Mouse (Mus musculus) urinary bladder, postnatal 10 days (tissue): Measurements from ENCODE around the gene Anapc15.
"Not testable (repeated sequence)": the region's sequence is repeated elsewhere in the genome, so short reads cannot be mapped to it uniquely, and the experiment has no call there.

Source experiments
- DNase-seq: peaks from one replicate; pipeline ENCODE4 v3.0.0; 2022; ENCODE audit warnings: low spot score

The Anapc15 gene

DNA sequence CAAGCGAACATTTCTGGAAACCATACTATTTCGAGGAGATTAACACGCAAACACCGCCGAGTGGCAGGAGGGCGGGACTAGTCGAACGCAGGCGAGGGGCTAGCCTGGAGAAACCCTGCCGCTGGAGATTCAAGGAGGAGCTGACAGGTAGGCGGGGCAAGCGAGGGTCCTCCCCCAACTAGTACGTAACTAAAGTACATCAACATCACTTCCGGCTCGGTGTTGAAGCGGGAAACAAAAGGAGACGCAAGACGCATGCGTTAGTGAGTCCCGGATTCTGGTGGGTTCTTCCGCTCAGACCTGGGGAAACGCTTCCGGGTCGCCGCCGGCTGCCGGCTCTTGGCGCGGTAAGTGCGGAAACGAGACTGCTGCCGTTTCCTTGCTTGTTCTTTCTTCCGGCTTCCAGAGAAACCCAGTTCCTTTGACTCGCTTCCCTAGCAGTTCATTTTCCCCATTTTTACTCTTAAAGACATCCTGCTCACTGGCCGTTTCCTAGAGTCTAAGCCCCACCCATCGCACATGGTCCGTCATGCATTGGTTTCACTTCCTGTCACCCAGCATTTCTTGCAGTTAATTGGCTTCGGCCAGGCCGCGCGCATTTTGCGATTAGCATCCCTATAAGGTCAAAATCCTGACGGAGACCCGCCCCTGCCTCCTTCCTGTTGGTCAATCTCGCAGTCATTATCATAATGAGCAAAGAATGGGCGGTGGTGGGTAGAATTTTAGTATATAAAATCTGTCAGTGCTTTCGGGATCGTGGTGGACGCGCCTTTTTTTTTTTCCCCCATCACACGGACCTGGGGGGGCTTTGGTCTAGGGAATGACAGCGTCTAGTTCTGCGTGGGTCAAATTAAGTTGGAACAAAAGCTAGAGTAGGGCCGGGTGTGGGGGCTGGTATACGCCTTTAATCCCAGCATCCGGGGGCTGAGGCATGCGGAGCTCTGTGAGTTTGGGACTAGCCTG is 32.9 kb downstream of the Anapc15 start:
- peak; percentile 84 for DNase-seq

DNA sequence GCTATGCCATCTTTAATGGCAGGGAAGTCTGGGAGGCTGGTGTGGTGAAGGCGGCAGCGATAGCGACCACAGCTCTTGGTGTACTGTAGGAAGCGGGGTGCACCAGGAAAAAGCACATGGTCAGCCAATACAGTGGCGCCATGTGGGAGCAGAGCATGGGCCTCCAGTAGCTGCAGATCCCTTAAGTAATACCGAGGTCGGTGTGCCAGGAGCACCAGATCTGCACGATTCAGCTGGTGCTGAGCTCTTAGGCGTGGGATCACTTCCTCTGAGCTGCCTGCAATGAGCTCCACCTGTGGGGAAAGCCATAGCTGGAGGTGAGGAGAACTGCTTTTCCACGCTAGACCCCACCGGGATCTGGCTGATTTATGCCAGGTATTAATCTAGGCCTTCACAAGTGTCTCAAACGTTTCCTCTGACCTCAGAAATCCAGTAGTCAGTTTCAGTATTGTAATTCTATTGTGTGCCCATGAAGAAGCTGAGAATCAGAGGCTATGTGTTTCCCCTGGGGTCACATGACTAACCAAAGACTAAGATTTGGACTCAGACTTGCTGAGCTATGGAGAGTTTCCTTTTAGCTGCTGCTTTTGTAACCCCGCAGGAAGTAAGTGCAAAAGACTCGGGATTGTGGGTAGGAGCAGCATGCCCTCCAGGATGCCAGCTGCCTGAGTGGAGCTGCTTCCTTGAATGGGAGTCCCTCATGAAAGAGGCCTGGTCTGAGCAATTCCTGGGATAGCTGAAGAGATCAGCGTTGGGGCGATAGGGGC is 37.0 kb downstream of the Anapc15 start:
- no peak for DNase-seq

GRCm38 (mm10) chr7:101901969-101902368 is 38.5 kb downstream of the Anapc15 start:
- DNase-seq: no peak

DNA sequence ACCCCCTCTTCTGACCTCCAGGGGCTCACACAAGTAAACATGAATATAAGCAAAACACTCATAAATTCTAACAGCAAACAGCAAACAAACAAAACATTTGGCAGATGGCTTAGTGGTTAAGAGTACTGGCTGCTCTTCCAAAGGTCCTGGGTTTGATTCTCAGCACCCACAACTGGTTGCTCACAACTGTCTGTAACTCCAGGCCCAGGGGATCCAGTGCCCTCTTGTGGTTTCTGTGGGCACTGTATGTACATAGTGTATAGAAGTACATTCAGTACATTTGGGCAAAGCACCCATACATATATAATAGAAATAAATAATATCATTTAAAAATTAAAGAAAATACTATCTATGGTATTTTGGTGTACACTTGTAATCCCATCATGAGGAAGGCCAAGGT is 39.3 kb downstream of the Anapc15 start:
- DNase-seq: no peak

DNA sequence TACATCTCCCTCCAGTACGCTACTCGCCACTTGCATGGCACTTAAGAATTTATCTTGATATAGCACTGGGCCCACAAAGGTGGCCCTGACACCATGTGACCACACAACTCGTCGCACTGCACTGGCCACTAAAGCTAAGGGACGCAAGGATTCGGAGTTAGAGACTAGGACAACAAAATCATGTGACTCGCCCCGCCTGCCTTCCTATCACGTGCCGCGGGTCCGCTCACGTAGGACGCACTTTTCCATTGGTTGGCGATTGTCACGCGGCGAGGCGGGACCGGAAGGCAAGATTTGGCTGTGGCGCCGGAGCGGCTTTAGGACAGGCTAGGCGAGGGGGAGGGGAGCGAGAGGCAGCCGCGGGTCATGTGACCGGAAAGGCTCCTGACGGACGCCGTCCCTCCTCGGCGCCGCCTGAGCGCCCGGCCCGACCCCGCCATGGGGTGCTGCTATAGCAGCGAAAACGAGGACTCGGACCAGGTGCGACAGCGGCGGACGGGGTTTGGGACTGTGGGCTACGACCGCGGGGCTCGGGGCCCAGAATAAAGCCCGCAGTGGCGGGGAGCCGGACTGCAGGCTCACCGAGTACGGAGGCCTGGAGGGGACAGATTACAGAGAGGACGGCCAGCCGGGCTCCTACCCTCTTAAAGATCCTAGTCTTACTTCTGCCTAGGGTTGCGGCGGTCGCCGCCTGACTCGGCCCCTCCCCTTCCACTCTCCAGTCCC is 42.2 kb downstream of the Anapc15 start, which contains the start of gene Lamtor1:
Gene Lamtor1, plus strand, starts transcription at position 344 of the 726 bp plus-strand sequence.
- DNase-seq: peak; percentile 98

- no peak for DNase-seq
These were observed 42.8 kb downstream of the Anapc15 start, which contains the start of gene Tomt for GRCm38 (mm10) chr7:101906287-101906681. Gene Tomt (minus strand): TSS chr7:101906359.

- no peak for DNase-seq
These were observed 43.2 kb downstream of the Anapc15 start for GRCm38 (mm10) chr7:101906696-101907095.

- no peak for DNase-seq
These were observed 44.9 kb downstream of the Anapc15 start for GRCm38 (mm10) chr7:101908367-101908766.

DNA sequence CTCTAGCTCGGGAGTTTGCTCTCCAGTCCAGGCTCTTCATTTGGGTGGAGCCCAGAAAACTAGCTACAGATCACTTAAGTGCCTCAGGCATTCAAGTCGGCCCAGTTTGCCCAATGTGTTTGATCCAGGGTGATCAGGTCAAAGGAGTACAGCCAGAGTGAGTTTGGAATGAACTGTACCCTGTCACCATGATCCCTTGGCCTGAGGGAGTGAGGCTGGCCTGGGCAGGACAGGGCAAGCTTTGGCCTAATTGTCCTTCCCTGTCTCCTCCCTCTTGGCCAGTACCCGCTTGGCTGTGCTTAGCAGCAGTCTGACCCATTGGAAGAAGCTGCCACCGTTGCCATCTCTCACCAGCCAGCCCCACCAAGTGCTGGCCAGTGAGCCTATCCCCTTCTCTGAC is 46.6 kb downstream of the Anapc15 start:
- no peak for DNase-seq

DNA sequence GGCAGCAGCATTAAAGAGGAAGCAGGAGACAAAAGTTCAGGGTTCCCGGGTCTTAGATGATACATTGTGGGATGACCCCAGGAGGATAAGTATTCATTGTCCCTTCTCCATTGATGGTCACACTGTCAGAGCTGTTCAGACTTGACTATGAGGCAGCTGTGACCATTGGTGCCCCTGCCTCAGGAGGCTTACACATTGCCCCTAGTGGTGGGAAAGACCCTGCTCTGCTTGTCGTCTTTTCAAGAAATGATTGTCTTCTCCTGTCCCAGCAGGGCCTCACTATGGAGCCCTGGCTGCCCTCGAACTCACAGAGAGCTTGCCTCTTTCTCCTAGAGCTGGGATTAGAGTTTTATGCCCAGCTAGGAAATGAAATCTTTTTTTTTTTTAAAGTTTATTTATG is 48.5 kb downstream of the Anapc15 start:
- no peak for DNase-seq

DNA sequence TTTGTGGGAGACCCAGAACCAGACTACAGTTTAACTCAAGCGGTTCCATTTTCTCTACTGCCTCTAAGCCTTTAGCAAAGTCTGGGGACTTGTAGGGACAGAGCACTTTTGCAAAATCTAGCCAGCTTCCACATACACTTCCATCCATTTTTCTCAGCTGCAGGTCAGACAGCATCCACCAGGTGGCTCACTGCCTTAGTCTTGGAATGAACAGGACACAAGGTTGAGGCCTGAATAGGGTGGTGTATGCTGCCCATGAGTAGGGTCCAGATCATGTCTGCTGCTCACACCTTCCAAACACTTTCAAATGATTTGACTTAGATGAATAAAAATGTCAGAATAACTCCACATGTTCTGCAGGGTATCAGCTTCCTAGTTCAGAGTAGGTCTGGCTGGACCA is 54.6 kb downstream of the Anapc15 start:
- no peak for DNase-seq

DNA sequence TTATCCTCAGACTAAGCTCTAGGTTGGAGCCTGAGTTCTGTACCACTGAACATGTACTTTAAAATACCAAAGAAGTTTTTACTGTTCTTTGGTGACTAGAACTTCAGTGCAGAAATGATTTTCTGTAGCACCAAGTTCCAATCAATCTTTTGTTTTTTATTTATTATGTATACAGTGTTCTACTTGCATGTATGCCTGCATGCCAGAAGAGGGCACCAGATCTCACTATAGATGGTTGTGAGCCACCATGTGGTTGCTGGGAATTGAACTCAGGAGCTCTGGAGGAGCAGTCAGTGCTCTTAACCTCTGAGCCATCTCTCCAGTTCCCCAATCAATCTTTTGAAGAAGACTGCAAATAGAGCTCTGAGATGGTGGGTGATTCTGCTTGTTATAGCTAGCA is 62.4 kb downstream of the Anapc15 start:
- DNase-seq: not testable (repeated sequence)

DNA sequence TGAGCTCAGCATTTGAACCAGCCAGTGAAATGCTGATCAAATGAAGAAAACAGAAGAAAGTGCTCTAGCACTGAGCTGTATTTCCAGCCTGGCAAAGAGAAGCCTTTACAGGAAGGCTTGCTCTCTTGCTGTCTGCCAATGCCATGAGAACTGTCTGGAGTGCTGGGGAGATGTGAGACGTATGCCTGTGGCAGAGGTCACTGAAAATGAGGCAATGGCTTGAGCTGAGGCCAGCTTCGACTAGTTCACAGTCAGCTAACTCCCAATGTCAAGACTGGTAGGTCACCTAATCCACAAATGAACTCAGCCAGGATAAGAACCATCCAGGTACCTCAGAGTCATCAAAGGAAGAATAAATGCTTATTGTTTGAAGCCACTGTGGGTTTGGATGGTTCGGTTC is 64.6 kb downstream of the Anapc15 start:
- no peak for DNase-seq

DNA sequence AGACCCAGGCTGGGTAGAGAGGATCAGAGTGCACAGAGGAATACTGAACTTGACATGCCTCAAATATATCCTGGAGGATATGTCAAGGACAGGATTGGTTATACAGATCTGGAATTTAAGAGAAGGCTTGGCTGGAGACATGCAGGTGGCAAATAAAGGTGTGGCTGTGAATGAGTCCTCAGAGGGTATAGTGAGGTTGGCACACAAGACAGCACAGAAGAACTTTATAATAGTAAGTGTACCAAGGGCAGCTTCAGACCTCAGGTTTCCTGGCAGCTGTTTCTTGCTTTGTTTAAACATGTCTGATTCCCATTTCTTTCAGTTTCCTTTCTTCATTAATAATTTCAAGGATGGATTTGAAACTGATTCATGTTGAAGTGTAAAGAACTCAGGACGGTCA is 69.0 kb downstream of the Anapc15 start:
- no peak for DNase-seq

DNA sequence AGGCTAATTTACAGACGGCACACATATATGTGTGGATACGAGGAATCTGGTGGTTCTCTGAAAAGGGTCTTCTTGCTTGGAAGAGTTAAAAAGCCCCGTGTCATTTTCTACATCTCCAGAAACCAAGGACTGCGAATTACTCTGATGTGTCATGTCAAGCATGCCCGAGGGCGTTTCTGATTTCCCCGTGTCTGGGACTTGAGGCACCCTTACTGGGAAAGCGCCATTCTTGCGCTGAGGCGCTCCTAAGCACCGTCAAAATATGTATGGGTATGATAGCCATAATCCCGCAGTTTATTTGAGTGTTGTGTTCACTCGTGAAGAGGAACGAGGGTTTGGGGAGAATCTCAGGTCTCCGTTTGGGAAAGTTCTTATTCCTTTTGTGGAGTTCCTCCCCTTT is 69.8 kb downstream of the Anapc15 start:
- no peak for DNase-seq

DNA sequence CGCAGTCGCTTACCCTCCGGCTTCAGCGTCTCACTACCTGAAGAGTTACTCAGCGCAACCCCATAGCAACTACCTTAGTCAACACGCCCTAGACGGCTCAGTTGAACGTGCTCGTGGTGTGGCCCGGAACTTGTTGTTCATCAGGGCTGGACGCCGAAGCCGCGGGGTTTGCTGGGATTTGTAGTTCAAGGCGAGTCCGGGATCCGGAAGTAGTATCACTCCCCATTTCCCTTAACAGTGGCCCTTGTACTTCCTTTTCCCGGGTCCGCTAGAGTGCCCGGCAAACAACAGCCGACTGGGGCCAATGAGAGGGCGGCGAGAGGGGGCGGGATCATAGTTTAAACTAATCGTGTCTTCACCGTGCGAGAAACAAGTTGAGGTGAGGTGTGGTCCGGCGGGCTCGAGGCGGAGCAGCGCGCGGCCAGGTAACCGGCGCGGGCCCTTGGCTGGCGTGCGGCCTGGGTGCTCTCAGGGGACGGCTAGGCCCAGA is 70.3 kb downstream of the Anapc15 start, which contains the start of the genes Lrrc51 and Numa1:
Gene Lrrc51, minus strand, starts transcription at position 145 of the 490 bp plus-strand sequence.
Gene Numa1, plus strand, starts transcription at position 361 of the 490 bp plus-strand sequence.
- peak; percentile 92 for DNase-seq

DNA sequence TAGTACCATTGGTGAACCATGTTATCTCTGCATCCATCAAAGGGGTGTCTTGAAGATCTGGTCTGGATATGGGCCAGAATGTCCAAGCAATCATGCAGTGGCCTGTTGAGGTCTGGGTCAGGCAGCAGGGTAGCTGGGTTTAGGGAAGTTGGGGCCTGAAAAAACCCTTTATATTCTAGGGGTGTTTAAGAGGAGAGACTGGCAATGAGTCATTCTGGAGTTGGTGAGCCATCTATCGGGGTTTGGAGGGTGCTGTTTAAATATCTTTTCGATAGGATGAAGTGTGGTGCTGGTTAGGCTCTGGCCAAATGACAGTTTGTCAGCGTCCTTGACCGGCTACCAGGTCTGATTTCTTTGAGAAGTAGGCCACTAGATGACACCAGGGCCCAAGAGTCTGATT is 72.4 kb downstream of the Anapc15 start:
- no peak for DNase-seq

DNA sequence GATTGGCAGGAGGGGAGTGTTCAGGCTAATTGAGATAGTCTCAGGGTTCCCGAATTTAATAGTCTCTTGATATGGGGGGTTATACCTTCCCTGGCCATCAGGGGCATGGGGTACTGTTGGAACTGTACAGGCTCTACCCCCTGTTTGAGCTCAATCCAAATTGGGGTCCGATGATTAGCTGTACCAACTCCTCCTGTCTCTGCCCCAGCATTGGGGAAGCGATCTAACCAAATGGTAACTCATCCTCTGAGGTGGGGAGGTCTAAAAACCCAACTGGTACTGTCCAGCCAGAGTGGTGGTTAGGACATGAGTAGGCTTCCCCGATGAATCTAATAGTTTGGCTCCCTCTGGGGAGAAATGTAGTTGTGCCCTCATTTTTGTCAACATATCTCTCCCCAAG is 73.5 kb downstream of the Anapc15 start:
- DNase-seq: no peak

DNA sequence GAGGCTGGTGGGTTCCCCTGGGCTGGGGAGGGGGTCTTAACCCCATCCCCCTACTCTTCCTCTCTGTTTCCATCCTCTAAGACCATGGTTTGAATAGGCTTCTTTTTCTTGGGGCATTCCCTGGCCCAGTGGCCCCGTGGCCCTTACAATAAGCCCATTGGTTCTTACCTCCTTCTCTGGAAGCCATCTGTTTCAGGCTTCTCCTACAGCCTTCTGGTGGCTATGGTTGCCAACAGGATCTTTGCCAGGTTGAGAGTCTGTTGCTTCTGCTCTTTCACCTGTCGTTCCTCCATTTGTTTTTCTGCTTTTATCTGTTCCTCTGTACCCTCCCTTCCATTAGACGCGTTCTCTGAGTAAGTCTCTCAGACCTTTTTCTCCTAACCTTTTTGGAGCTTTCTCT is 74.1 kb downstream of the Anapc15 start:
- no peak for DNase-seq

DNA sequence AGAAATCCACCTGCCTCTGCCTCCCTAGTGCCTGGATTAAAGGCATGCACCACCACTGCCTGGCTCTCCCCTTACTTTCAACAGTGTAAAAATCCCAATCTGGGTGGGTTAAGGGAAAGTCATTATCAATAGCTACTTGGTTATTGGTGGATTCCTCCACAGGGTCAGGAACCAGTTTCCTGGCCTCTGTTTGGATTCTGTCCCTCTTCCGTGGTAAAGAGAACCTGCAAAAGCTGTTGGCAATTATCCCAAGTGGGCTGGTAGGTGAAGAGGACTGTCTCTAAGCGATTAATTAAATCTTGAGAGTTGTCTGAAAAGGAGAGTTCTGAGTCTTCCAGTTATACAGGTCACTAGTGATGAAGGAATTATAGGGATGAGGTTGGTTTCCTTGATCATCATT is 74.8 kb downstream of the Anapc15 start:
- DNase-seq: no peak

GRCm38 (mm10) chr7:101939758-101940157 is 76.2 kb downstream of the Anapc15 start:
- no peak for DNase-seq

DNA sequence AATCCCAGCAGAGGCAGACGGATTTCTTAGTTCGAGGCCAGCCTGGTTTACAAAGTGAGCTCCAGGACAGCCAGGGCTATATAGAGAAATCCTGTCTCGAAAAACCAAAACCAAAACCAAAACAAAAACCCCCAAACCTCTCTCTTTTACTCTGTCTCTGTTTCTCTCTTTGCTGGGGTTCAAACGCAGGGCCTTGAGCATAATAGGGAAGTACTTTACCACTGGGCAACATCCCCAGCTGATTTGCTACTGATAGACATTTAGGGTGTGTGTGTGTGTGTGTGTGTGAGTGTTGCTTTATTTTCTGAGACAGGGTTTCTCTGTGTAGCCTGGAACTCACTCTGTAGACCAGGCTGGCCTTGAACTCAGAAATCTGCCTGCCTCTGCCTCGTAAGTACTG is 85.5 kb downstream of the Anapc15 start:
- DNase-seq: not testable (repeated sequence)
